Mouse (Mus musculus): ENCODE measurements at regions not wholly inside any gene's neighbourhood (a gene's known extent, or its start where the extent isn't known, plus 50 kb on each side); places are given as distances from the start of the nearest gene placed in this dataset.

DNA sequence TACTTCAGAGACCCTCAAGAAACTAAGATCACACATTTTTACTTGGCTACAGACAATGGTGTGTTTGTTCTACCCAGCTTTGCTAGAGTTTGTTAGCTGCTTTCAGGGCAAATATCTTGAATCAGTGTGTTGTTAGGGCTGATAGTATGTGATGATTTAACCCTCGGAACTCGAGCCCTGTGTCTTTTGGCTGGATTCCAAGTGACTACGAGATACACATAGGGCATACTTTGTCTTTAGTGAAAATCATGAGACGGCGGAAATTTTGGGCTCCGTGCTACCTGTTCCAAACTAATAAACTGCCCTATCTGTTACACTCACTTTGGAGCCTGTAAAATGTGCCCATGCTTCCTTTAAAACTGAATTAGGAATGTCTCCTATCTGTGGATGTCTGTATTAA lies 114.9 kb upstream of the Pde3a start:
- no peak for DNase-seq (ENCODE audit: low spot score in 2 of 2)

DNA sequence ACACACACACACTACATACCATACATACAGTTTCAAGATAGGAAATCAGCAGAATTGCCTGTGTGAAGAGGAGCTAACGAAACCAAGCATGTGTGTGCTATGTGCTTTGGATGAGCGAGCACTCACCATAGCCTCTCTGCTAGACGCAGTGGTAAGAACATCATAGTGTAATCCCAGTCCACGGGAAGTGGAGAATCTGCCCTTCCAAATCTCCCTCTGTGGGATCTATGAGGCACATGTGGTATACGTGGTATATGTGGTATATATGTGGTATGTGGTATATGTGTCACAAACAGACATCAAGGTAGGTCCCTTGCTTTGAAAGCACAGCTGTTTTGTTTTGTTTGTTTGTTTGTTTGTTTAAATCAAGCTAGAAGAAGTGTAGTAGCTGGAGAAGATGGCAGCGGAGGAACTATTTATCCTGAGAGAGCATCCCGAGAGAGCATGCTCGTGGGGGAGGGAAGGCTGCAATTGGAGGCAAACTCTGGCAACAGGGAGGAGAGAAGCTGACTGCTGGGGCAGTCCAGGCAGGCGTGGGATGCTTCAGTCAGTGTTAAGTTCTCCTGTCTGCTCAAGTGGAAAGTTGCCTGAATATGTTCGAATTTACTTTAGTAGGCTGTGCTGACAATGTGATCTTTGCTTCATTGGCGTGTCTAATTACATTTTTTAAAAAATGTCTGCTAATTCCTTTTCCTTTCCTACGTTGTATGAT lies 112.2 kb upstream of the Pde3a start:
- no peak for DNase-seq (ENCODE audit: low spot score in 2 of 2)

DNA sequence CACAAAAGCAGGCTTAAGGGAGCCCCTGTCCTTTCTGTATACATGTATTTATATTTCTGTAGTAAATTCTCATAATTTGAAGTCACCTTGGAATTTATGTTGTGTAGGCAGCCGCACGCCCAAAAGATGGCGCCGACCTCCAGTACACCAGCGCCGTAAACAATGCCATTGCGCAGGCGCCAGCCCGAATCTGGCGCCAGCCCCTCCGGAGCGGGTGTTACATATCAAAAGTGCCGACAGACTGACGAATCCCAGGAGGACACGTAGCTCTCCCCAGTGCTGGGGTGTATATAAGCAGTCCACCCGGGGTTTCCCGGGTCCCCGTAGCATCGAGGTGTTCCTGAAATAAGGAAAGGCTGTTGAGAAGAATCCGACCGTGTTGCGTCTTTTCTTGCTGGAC lies 108.1 kb upstream of the Pde3a start:
- DNase-seq (ENCODE audit: low spot score in 2 of 2): no peak

GRCm38 (mm10) chr6:141148417-141149169 lies 100.5 kb upstream of the Pde3a start:
- no peak for DNase-seq (ENCODE audit: low spot score in 2 of 2)

- DNase-seq (ENCODE audit: low spot score in 2 of 2): no peak
Measured at GRCm38 (mm10) chr6:141149170-141149917, 99.7 kb upstream of the Pde3a start.

DNA sequence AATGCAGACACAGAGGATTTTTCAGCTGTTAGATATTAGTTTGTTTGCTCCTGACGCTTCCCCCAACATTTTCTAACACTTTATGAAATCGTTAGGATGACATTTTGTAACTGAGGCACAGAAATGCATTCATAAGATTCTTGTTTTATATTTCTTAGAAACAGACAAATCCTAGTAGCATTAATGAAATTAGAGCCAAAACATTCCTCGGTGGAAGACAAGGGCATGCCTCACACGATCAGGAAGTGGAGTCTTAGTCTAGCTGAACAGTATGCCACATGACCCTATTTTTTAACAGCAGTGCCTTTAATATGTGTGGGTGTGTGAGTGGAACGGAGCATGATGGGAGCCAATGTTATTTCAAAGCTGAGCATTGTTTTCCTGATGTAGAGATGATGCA lies 89.7 kb upstream of the Pde3a start:
- DNase-seq (ENCODE audit: low spot score in 2 of 2): no peak

GRCm38 (mm10) chr6:141161626-141162233 lies 87.3 kb upstream of the Pde3a start:
- no peak for DNase-seq (ENCODE audit: low spot score in 2 of 2)

DNA sequence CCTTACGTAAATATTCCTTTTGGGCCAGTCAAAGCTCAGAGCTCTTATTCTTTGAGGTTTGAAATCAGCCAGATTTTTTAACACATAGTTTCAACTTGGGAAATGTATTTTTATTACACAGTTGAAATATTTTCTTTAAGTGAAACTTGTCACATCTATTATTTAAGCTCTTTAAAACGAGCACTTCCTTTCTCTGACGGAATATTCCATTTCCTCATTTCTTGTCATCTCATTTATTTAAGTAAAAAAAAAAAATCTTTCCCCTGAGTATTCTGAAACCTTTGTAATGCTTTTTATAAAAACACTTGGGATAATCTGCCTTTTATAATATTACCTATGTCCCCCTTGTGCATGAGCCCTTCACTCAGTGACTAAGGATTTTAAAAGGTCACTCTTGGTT lies 81.8 kb upstream of the Pde3a start:
- no peak for DNase-seq (ENCODE audit: low spot score in 2 of 2)

DNA sequence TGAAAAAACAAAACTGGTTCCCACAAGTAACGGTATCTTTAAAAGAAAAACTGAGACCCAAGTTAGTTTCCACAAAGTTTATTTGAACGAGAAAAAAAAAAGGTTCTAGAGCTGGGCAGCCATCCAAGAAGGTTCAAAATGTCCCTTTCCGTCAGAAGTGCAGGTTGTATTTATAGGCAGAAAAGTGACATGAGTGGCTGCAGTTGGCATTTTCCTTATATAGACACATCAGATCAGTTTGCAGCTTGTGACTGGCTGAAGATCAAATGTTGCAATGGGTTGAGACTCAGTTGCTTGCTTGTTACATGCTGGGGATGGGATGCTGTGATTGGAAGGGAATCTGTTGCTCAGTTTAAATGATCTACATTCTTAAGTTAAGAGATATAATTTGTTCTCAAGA lies 80.7 kb upstream of the Pde3a start:
- no peak for DNase-seq (ENCODE audit: low spot score in 2 of 2)

DNA sequence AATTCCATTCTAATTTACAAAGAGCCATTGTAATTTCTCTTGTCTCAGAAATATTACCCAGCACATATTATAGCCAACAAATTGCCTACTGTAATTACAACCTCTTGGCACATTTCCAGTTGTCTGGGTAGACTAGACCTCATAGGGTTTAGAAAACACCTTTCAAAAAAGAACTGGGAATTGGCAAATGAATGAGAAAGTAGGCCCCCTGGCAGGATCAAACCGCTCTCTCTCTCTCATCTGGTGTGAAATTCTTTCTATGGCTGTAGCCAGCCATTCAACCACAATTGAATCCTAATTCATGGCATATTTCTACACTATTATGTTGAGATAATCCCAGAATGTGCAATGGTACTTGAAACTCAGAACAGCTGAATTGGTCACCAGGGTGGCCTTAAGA lies 65.3 kb upstream of the Pde3a start:
- no peak for DNase-seq (ENCODE audit: low spot score in 2 of 2)

DNA sequence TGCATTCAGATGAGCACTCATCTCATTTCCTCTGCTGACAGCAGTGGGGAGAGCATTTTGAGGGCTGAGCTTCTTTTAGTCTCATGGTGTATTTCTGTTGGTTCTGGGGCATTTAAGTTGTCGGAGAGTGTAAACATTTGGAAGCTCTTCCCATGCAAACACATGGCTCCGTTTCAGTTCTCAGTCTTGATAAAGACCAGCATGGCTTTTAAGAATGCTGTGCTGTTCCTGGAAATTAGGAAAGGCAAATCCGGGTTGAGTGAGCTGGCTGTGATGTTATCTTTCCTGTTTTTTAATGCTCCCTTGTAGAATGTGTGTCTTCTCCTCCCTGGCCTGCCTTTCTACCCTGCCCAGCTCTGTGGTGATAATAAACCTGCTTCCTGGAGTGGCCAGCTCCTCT lies 61.0 kb upstream of the Pde3a start:
- no peak for DNase-seq (ENCODE audit: low spot score in 2 of 2)

DNA sequence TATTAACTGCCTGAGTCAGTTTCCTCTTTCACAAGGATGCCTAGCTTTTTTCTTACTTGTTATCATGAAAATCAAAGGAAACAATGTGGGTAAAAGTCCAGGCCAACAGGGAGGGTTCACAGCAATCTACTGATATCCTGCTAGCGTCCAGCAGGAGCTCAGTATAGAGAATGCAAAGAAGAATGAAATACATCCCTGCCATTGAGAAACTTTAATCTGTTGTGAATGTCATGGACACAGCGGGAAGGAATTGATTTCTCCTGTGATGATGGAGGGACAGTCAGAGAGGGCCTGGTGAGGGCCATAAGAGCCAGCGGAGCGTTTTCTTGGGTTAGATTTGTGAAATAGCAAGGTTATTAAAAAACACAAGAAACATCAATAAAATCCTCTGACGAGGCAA lies 60.0 kb upstream of the Pde3a start:
- DNase-seq (ENCODE audit: low spot score in 2 of 2): no peak

DNA sequence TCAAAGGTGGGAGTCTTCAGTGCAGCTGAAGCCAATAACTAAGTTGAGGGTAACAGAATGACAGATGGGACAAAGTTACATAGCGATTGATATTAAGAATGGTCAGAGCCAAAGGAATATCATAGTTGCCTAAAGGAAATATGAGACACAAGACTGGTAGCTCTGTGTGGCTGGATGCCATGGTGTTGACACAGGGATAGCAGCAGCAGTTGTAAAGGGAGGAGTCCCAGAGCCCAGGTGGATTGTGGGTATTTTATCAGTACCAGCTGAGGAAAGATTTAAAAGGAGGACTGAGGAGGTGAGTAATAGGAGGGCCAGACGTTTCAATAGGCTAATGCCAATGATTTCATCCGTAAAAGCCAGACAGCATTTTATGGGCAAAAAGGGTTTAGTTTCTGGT lies 59.4 kb upstream of the Pde3a start:
- no peak for DNase-seq (ENCODE audit: low spot score in 2 of 2)

- no peak for DNase-seq (ENCODE audit: low spot score in 2 of 2)
Measured at GRCm38 (mm10) chr6:141190383-141190782, 58.7 kb upstream of the Pde3a start.

DNA sequence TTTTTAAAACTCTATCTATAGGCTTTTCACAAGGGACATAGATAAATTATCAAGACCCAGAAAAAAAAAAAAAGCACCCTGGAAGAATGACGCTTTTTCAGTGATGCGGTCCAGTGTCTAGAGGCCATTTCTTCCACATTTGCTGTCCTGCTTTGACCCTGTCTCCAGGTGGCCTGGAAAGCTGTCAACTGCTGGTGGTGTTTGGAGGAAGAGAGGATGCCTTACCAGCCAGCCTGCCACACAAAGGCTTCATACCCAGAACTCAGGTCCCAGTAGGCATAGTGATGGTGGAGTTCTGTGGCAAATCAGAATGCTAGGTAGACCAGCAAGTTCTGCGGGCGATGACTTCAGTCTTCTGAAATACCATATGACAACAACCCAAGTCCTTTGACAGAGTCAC lies 51.6 kb upstream of the Pde3a start:
- no peak for DNase-seq (ENCODE audit: low spot score in 2 of 2)

Measured in layer of hippocampus, postnatal 10 days (tissue).